Mouse (Mus musculus): ENCODE measurements around the gene Gm17542. TPM values are rescaled to one million over a fixed set of nuclear protein-coding genes. Genes with fewer than 3 reads are reported as not detected.

Gm17542 gene
- total and polyA plus RNA-seq, 3 experiments: not detected

DNA sequence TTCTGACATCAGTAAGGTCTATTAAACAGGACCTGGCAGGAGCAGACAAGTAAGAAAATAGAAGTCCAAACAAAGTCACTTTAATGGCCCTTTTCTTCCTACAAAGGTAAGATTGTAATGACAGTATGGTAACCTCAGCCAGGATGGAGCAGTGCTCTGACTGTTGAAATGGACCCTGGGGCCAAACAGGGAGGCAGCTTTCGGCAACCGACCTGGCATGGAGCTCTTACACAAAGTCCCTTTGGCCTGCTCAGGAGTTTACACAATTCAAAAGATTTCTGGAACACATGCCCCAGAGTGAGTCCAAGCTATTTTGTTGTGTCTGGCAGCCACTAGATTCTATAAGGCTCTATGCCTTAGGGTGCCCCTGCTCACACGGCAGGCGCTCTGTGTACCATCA is 9.0 kb downstream of the Gm17542 start:
- Histone ChIP-seq H3K79me2 (ENCODE audit: control insufficient read depth, insufficient read depth, low read length, poor library complexity) (no peaks in the 10 kb centered on the region), H3K9ac (ENCODE audit: control insufficient read depth, low read depth, low read length, poor library complexity, severe bottlenecking) (no peak overlapping the region), H3K4me3 (ENCODE audit: control insufficient read depth in 1 of 2, insufficient read depth in 1 of 2, low read depth in 2 of 2, low read length in 2 of 2) (no peak overlapping the region), H3K27ac (ENCODE audit: control insufficient read depth, low read depth, low read length) (no peak overlapping the region), H3K9me3 (replicated peaks; ENCODE audit: insufficient read depth, low read length) (no peaks in the 10 kb centered on the region), H3K4me1 (ENCODE audit: control insufficient read depth in 1 of 2, insufficient read depth in 2 of 2, low read length in 2 of 2) (no peaks in the 10 kb centered on the region), H3K27me3 (ENCODE audit: control insufficient read depth in 1 of 2, insufficient read depth in 2 of 2, low read length in 2 of 2) (no peaks in the 10 kb centered on the region), H3K36me3 (ENCODE audit: control insufficient read depth in 1 of 2, insufficient read depth in 2 of 2, low read length in 2 of 2) (no peaks in the 10 kb centered on the region)
- DNase-seq (ENCODE audit: low read depth, low spot score): no peak
- TF ChIP-seq ZKSCAN1 (IDR thresholded peaks at IDR 0.05; ENCODE audit: low read depth, low read length) (no peak), SMC3 (IDR thresholded peaks at IDR 0.05; ENCODE audit: low read depth, low read length) (no peak), MYB (IDR thresholded peaks at IDR 0.05; ENCODE audit: low read depth, low read length) (no peak), E2F4 (IDR thresholded peaks at IDR 0.05; ENCODE audit: borderline replicate concordance, low read depth, low read length) (no peak), RCOR1 (IDR thresholded peaks at IDR 0.05; ENCODE audit: low read depth, low read length) (no peak), POLR2AphosphoS5 (IDR thresholded peaks at IDR 0.05; ENCODE audit: borderline replicate concordance, low read depth, low read length) (no peak), JUND (IDR thresholded peaks at IDR 0.05; ENCODE audit: low read depth, low read length) (no peak), ZC3H11A (IDR thresholded peaks at IDR 0.05; ENCODE audit: low read depth, low read length) (no peak), POLR2AphosphoS2 (IDR thresholded peaks at IDR 0.05; ENCODE audit: low read length) (no peak), CTCF (IDR thresholded peaks at IDR 0.05 in 2 of 3, conservative IDR thresholded peaks at IDR 0.05 in 1 of 3; ENCODE audit: control insufficient read depth in 1 of 3, insufficient read depth in 1 of 3, low read depth in 2 of 3, low read length in 3 of 3, poor library complexity in 1 of 3, severe bottlenecking in 1 of 3) (no peak), USF1 (IDR thresholded peaks at IDR 0.05; ENCODE audit: low read depth, low read length) (no peak), TBP (IDR thresholded peaks at IDR 0.05; ENCODE audit: low read depth, low read length) (no peak), MEF2A (IDR thresholded peaks at IDR 0.05; ENCODE audit: extremely low read depth, insufficient replicate concordance, low read depth, low read length, poor library complexity, severe bottlenecking) (no peak), MAZ (IDR thresholded peaks at IDR 0.05; ENCODE audit: low read depth, low read length) (no peak), ETS1 (IDR thresholded peaks at IDR 0.05; ENCODE audit: low read depth, low read length) (no peak)

DNA sequence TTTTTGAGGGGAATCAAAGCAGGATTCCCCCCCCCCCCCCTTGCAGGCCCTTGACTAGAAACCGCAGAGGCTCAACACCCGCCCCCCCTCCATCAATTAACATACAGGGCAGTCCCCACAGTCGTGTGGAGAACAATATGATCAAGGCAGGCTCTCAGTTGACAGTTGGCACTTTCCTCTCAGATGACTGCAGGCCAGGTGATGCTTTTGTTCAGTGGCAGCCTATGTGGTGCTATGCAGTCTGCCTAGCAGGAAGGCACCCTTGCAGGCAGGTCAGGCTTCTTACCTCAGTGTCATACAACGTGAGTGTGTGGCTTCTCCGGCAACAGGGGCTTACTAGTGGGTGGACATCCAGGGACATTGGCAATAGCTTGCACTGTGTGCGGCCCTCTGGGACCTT is 17.4 kb downstream of the Gm17542 start:
- no peak for DNase-seq (ENCODE audit: low read depth, low spot score)
- Histone ChIP-seq H3K79me2 (ENCODE audit: control insufficient read depth, insufficient read depth, low read length, poor library complexity) (no peaks in the 10 kb centered on the region), H3K9ac (ENCODE audit: control insufficient read depth, low read depth, low read length, poor library complexity, severe bottlenecking) (no peak overlapping the region), H3K4me3 (ENCODE audit: control insufficient read depth in 1 of 2, insufficient read depth in 1 of 2, low read depth in 2 of 2, low read length in 2 of 2) (no peak overlapping the region), H3K27ac (ENCODE audit: control insufficient read depth, low read depth, low read length) (no peak overlapping the region), H3K36me3 (ENCODE audit: control insufficient read depth in 1 of 2, insufficient read depth in 2 of 2, low read length in 2 of 2) (no peaks in the 10 kb centered on the region), H3K4me1 (ENCODE audit: control insufficient read depth in 1 of 2, insufficient read depth in 2 of 2, low read length in 2 of 2) (no peaks in the 10 kb centered on the region), H3K9me3 (replicated peaks; ENCODE audit: insufficient read depth, low read length) (no peaks in the 10 kb centered on the region), H3K27me3 (ENCODE audit: control insufficient read depth in 1 of 2, insufficient read depth in 2 of 2, low read length in 2 of 2) (no peaks in the 10 kb centered on the region)
- no peak for TF ChIP-seq MYC (IDR thresholded peaks at IDR 0.05; ENCODE audit: low read depth, low read length)
- no peak for TF ChIP-seq BHLHE40 (IDR thresholded peaks at IDR 0.05; ENCODE audit: borderline replicate concordance, low read depth, low read length)
- no peak for TF ChIP-seq HCFC1 (IDR thresholded peaks at IDR 0.05; ENCODE audit: low read depth, low read length)
- TF ChIP-seq MAFK (IDR thresholded peaks at IDR 0.05; ENCODE audit: borderline replicate concordance, low read depth, low read length): no peak
- no peak for TF ChIP-seq POLR2AphosphoS5 (IDR thresholded peaks at IDR 0.05; ENCODE audit: borderline replicate concordance, low read depth, low read length)
- TF ChIP-seq TBP (IDR thresholded peaks at IDR 0.05; ENCODE audit: low read depth, low read length): no peak
- TF ChIP-seq NRF1 (IDR thresholded peaks at IDR 0.05; ENCODE audit: insufficient read depth, low read depth, low read length, poor library complexity, severe bottlenecking): no peak
- TF ChIP-seq ELF1 (IDR thresholded peaks at IDR 0.05; ENCODE audit: low read depth, low read length): no peak
- TF ChIP-seq CTCF (IDR thresholded peaks at IDR 0.05 in 2 of 3, conservative IDR thresholded peaks at IDR 0.05 in 1 of 3; ENCODE audit: control insufficient read depth in 1 of 3, insufficient read depth in 1 of 3, low read depth in 2 of 3, low read length in 3 of 3, poor library complexity in 1 of 3, severe bottlenecking in 1 of 3): no peak
- TF ChIP-seq SIN3A (IDR thresholded peaks at IDR 0.05; ENCODE audit: low read length): no peak
- TF ChIP-seq MAZ (IDR thresholded peaks at IDR 0.05; ENCODE audit: low read depth, low read length): no peak
- no peak for TF ChIP-seq GABPA (IDR thresholded peaks at IDR 0.05; ENCODE audit: low read depth, low read length)
